ENCODE assay signal across 8 mouse cellular contexts in the genomic region with DNA sequence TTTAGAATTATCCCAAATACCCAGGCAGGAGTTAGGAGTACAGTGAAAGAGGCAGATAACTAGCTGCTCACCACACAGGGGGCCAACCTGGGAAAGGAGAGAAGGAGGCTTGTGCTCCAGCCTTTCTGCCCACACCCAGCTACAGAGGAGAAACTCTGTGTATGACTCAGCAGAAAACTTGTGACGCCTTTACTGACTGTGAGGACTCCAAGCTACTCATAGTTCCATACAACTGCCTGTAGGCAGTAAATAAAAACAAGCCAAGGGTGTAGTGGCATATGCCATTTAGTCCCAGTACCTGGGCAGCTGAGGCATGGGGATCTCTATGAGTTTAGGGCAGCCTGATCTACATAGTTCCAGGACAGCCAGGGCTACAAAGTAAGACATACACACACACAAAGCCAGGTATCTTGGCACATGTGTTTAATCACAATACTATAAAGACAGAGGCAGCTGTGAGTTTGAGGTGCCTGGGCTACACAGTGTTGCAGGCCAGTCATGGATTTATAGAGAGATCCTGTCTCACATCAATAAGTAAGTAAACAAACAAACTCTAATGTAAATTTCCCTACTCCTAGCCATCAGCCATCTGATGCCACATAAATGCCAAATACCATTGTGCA. TPM values are rescaled to one million over a fixed set of nuclear protein-coding genes. Genes with fewer than 3 reads are reported as not detected.
A peak's percentile ranks its signal among the peaks of the same experiment; 100 is the strongest.
DNase-seq lines count a peak whose midpoint lies in the region; ATAC-seq and TF ChIP-seq lines count a peak whose summit lies in the region.

No protein-coding gene starts in this region.

- H3K79me2 ChIP-seq in CH12.LX (replicated peaks; ENCODE audit: control insufficient read depth, extremely low read depth, insufficient read depth, poor library complexity, severe bottlenecking), result peaks cover 70% of the 10 kb centered on the region
- H3K79me2 ChIP-seq in liver, adult 2 months (ENCODE audit: control insufficient read depth, insufficient read depth, low read length), result peaks cover 9% of the 10 kb centered on the region; the same call in 1 of the 2 replicates

- intact Hi-C loops in heart, postnatal 36 days (cut with DNase I), result no loop called here
- intact Hi-C loops in left cerebral cortex, postnatal 25 days (cut with DNase I), result no loop called here

- ATAC-seq in heart, embryonic 13.5 days (ENCODE audit: extremely low read depth, insufficient number of reproducible peaks, low FRiP score, low TSS enrichment), result peak; percentile 78

- peak overlapping the region; percentile 71 for H3K27ac ChIP-seq in heart, embryonic 13.5 days (replicated peaks)
- H3K27ac ChIP-seq in CH12.LX (ENCODE audit: insufficient read depth, low read depth), result peak overlapping the region; percentile 51
- no peak overlapping the region for H3K27ac ChIP-seq in liver, adult 2 months (replicated peaks; ENCODE audit: insufficient read depth, low read depth, low read length)

- peak; percentile 32; the same call in 1 of the 2 replicates for TF ChIP-seq EP300 in CH12.LX (IDR thresholded peaks at IDR 0.05; ENCODE audit: low read length)

- H3K9me3 ChIP-seq in heart, embryonic 13.5 days, result no peaks in the 10 kb centered on the region
- H3K9me3 ChIP-seq in CH12.LX (replicated peaks; ENCODE audit: low read length), result no peaks in the 10 kb centered on the region

- no peak for TF ChIP-seq RAD21 in CH12.LX (IDR thresholded peaks at IDR 0.05; ENCODE audit: low read depth, low read length)

- in situ Hi-C loops in CH12.LX (cut with MboI; ENCODE audit: low pct_ligation_motif_present, low pct_unique_long_range_greater_than_20kb, low sequenced_read_pairs), result no loop called here

- H3K36me3 ChIP-seq in heart, embryonic 13.5 days, result peaks cover 91% of the 10 kb centered on the region
- H3K36me3 ChIP-seq in CH12.LX (replicated peaks in 1 of 2; ENCODE audit: control insufficient read depth in 1 of 2, insufficient read depth in 1 of 2, low read length in 1 of 2), result peaks cover 72 to 83% of the 10 kb centered on the region in 2 experiments
- peaks cover 53% of the 10 kb centered on the region for H3K36me3 ChIP-seq in liver, adult 2 months (ENCODE audit: control insufficient read depth, insufficient read depth, low read length)

- WGBS in heart, embryonic 13.5 days, result 21% methylated on average over 1 of the region's 1 CpGs
- 9% methylated on average over 1 of the region's 1 CpGs for WGBS in liver, adult 2 months

- H3K4me1 ChIP-seq in heart, embryonic 13.5 days, result peaks cover 53% of the 10 kb centered on the region
- peaks cover 9 to 40% of the 10 kb centered on the region in 2 experiments for H3K4me1 ChIP-seq in CH12.LX (ENCODE audit: control insufficient read depth in 1 of 2, insufficient read depth in 2 of 2)
- H3K4me1 ChIP-seq in liver, adult 2 months (ENCODE audit: control insufficient read depth, insufficient read depth, low read length), result peaks cover 2% of the 10 kb centered on the region; the same call in 1 of the 2 replicates

- no peaks in the 10 kb centered on the region for H3K27me3 ChIP-seq in heart, embryonic 13.5 days (replicated peaks)
- no peaks in the 10 kb centered on the region for H3K27me3 ChIP-seq in CH12.LX (replicated peaks)
- H3K27me3 ChIP-seq in liver, adult 2 months (ENCODE audit: control insufficient read depth, insufficient read depth, low read length), result no peaks in the 10 kb centered on the region

- no peak for DNase-seq in heart, postnatal 36 days
- DNase-seq in CH12.LX (ENCODE audit: extremely low read depth), result peak; percentile 60
- peak; percentile 91 for DNase-seq in c-Kit-negative CD71-positive TER-119-positive erythroid progenitor cells, embryonic 14.5 days (ENCODE audit: low read depth, low spot score)
- peak; percentile 35 for DNase-seq in liver, adult 2 months (ENCODE audit: extremely low read depth, low read depth, low spot score)
- DNase-seq in right cerebral cortex, postnatal 36 days (ENCODE audit: low spot score in 2 of 2), result no peak
- no peak for DNase-seq in left cerebral cortex, postnatal 25 days (ENCODE audit: low spot score in 2 of 2)
- no peak for DNase-seq in urinary bladder, adult 2 months (ENCODE audit: low spot score)

- TF ChIP-seq CTCF in CH12.LX (conservative IDR thresholded peaks at IDR 0.05 in 1 of 2, IDR thresholded peaks at IDR 0.05 in 1 of 2; ENCODE audit: low read depth in 2 of 2, low read length in 2 of 2), result no peak
- TF ChIP-seq CTCF in liver, adult 2 months (IDR thresholded peaks at IDR 0.05; ENCODE audit: low read depth, low read length), result no peak

- no peak overlapping the region for H3K4me3 ChIP-seq in heart, embryonic 13.5 days
- H3K4me3 ChIP-seq in CH12.LX (replicated peaks in 1 of 3; ENCODE audit: low read depth in 2 of 3, low read length in 2 of 3, poor library complexity in 1 of 3), result no peak overlapping the region
- no peak overlapping the region for H3K4me3 ChIP-seq in liver, adult 2 months (ENCODE audit: insufficient read depth, low read depth, low read length)

- TF ChIP-seq POLR2A in CH12.LX (IDR thresholded peaks at IDR 0.05; ENCODE audit: low read depth, low read length), result no peak
- TF ChIP-seq POLR2A in liver, adult 2 months (IDR thresholded peaks at IDR 0.05; ENCODE audit: extremely low read depth, insufficient read depth, low read length), result no peak

- dilution Hi-C loops in CH12.LX (cut with MboI; ENCODE audit: extremely low pct_ligation_motif_present, extremely low pct_unique_long_range_greater_than_20kb, low sequenced_read_pairs), result no loop called here

- H3K9ac ChIP-seq in heart, embryonic 13.5 days, result peak overlapping the region; percentile 61
- H3K9ac ChIP-seq in CH12.LX (ENCODE audit: insufficient read depth, low read depth), result no peak overlapping the region
- H3K9ac ChIP-seq in liver, adult 2 months (ENCODE audit: low read depth, low read length), result no peak overlapping the region

- H3K4me2 ChIP-seq in heart, embryonic 13.5 days, result peak overlapping the region; percentile 18
- H3K4me2 ChIP-seq in CH12.LX (ENCODE audit: insufficient read depth, low read depth, poor library complexity, severe bottlenecking), result no peak overlapping the region

TF ChIP-seq in CH12.LX, 34 proteins besides CTCF, POLR2A, EP300 and RAD21:
- peak; percentile 82 for TF ChIP-seq IRF4 (IDR thresholded peaks at IDR 0.05; ENCODE audit: low read depth, low read length)
- TF ChIP-seq MAFK (IDR thresholded peaks at IDR 0.05; ENCODE audit: insufficient replicate concordance, low read length), result peak; percentile 94
- no peak for TF ChIP-seq E2F4 (IDR thresholded peaks at IDR 0.05; ENCODE audit: insufficient replicate concordance, low read depth, low read length)
- TF ChIP-seq TBP (conservative IDR thresholded peaks at IDR 0.05; ENCODE audit: low read depth, low read length), result 0 out of 2 replicates have a peak, but pooled peaks have one; percentile 17
- 0 out of 2 replicates have a peak, but pooled peaks have one; percentile 42 for TF ChIP-seq JUND (conservative IDR thresholded peaks at IDR 0.05; ENCODE audit: low read depth, low read length)

RNA-seq across cellular contexts. Expression of a gene that starts 24.1 kb away (rescaled TPM):
- polyA plus RNA-seq in heart, embryonic 13.5 days (2015; fragmentation: Nextera tagmentation; extraction: Ambion mirVana), result 31.3 and 34.1 TPM in 2 replicates
- 10 to 100 TPM; 49.0 to 52.1 TPM for total RNA-seq in heart, postnatal 36 days (2021)
- total RNA-seq in CH12.LX (2012; rRNA removed) (21.4 and 30.9 TPM in 2 replicates), CH12.LX (2014; rRNA removed) (18.2 and 23.2 TPM in 2 replicates)
- 39.3 and 42.8 TPM in 2 replicates for polyA plus RNA-seq in CH12.LX (2012; ENCODE audit: insufficient read length, low read depth)
- 40.0 and 42.0 TPM in 2 replicates for total RNA-seq in liver, adult 2 months (2014; rRNA removed)
- polyA plus RNA-seq in liver, adult 2 months (2012; rRNA removed), result 16.9 and 20.1 TPM in 2 replicates
- 10 to 100 TPM; 45.7 to 57.4 TPM for total RNA-seq in left cerebral cortex, postnatal 25 days (2021)
- 25.6 and 27.3 TPM in 2 replicates for polyA plus RNA-seq in urinary bladder, adult 2 months (2012; rRNA removed)

Comparison
In these comparisons a context has a peak if more than half of its experiments do, and no peak if none do; other contexts are left out.
1. DNase-seq: peak in CH12.LX (single experiment), c-Kit-negative CD71-positive TER-119-positive erythroid progenitor cells, embryonic 14.5 days (single experiment) and liver, adult 2 months (single experiment); none in heart, postnatal 36 days (0 of 2), right cerebral cortex, postnatal 36 days (0 of 2), left cerebral cortex, postnatal 25 days (0 of 2) and urinary bladder, adult 2 months (single experiment).